Mouse (Mus musculus): ENCODE measurements around the gene Cdc42ep2. TPM values are rescaled to one million over a fixed set of nuclear protein-coding genes. Genes with fewer than 3 reads are reported as not detected.

The Cdc42ep2 gene
- total and polyA plus RNA-seq, 3 experiments = 0.13 to 0.25 (median 0.20) TPM

- dilution Hi-C loops (cut with MboI; ENCODE audit: extremely low pct_ligation_motif_present, extremely low pct_unique_long_range_greater_than_20kb, low sequenced_read_pairs) = no loop called here
- no peak for TF ChIP-seq UBTF (IDR thresholded peaks at IDR 0.05; ENCODE audit: low read depth, low read length)
- TF ChIP-seq E2F4 (IDR thresholded peaks at IDR 0.05; ENCODE audit: insufficient replicate concordance, low read depth, low read length) = no peak
- in situ Hi-C loops (cut with MboI; ENCODE audit: low pct_ligation_motif_present, low pct_unique_long_range_greater_than_20kb, low sequenced_read_pairs) = loop anchor here (10.0 kb wide), 2 partner anchors 98 to 158 kb away; partner anchors contain the start of genes Snx15, Tm7sf2 and Znhit2
- Histone ChIP-seq H3K4me3 (replicated peaks in 1 of 3; ENCODE audit: low read depth in 2 of 3, low read length in 2 of 3, poor library complexity in 1 of 3) (no peak overlapping the region), H3K9me3 (replicated peaks; ENCODE audit: low read length) (no peaks in the 10 kb centered on the region), H3K4me1 (ENCODE audit: control insufficient read depth in 1 of 2, insufficient read depth in 2 of 2) (peaks cover 3 to 26% of the 10 kb centered on the region in 2 experiments; a peak in 3 of 4 replicates), H3K9ac (ENCODE audit: insufficient read depth, low read depth) (no peak overlapping the region), H3K36me3 (replicated peaks in 1 of 2; ENCODE audit: control insufficient read depth in 1 of 2, insufficient read depth in 1 of 2, low read length in 1 of 2) (peaks cover 0 to under 1% of the 10 kb centered on the region in 2 experiments), H3K27me3 (replicated peaks) (no peaks in the 10 kb centered on the region), H3K79me2 (replicated peaks; ENCODE audit: control insufficient read depth, extremely low read depth, insufficient read depth, poor library complexity, severe bottlenecking) (peaks cover 21% of the 10 kb centered on the region), H3K4me2 (ENCODE audit: insufficient read depth, low read depth, poor library complexity, severe bottlenecking) (no peak overlapping the region), H3K27ac (ENCODE audit: insufficient read depth, low read depth) (no peak overlapping the region)
- DNase-seq (ENCODE audit: extremely low read depth) = no peak
Measured at GRCm38 (mm10) chr19:5966786-5967185, 42.2 kb upstream of the Cdc42ep2 start.

GRCm38 (mm10) chr19:5965910-5966309 is 41.3 kb upstream of the Cdc42ep2 start:
- no peak overlapping the region for H3K9ac ChIP-seq (ENCODE audit: insufficient read depth, low read depth)
- no peak for DNase-seq (ENCODE audit: extremely low read depth)

GRCm38 (mm10) chr19:5965280-5965679 is 40.7 kb upstream of the Cdc42ep2 start:
- no peaks in the 10 kb centered on the region for H3K27me3 ChIP-seq (replicated peaks)
- in situ Hi-C loops (cut with MboI; ENCODE audit: low pct_ligation_motif_present, low pct_unique_long_range_greater_than_20kb, low sequenced_read_pairs) (loop anchor here (10.0 kb wide), 2 partner anchors 100 to 160 kb away; partner anchors contain the start of genes Snx15, Tm7sf2 and Znhit2), dilution Hi-C loops (cut with MboI; ENCODE audit: extremely low pct_ligation_motif_present, extremely low pct_unique_long_range_greater_than_20kb, low sequenced_read_pairs) (no loop called here)
- H3K9me3 ChIP-seq (replicated peaks; ENCODE audit: low read length) = no peaks in the 10 kb centered on the region
- H3K4me2 ChIP-seq (ENCODE audit: insufficient read depth, low read depth, poor library complexity, severe bottlenecking) = peak overlapping the region; percentile 33; the same call in 1 of the 2 replicates
- no peak overlapping the region for H3K4me3 ChIP-seq (replicated peaks in 1 of 3; ENCODE audit: low read depth in 2 of 3, low read length in 2 of 3, poor library complexity in 1 of 3)
- H3K27ac ChIP-seq (ENCODE audit: insufficient read depth, low read depth) = no peak overlapping the region
- peaks cover 10 to 15% of the 10 kb centered on the region in 2 experiments for H3K36me3 ChIP-seq (replicated peaks in 1 of 2; ENCODE audit: control insufficient read depth in 1 of 2, insufficient read depth in 1 of 2, low read length in 1 of 2)
- DNase-seq (ENCODE audit: extremely low read depth) = peak; percentile 87
- H3K9ac ChIP-seq (ENCODE audit: insufficient read depth, low read depth) = no peak overlapping the region
- H3K4me1 ChIP-seq (ENCODE audit: control insufficient read depth in 1 of 2, insufficient read depth in 2 of 2) = peaks cover 3 to 36% of the 10 kb centered on the region in 2 experiments; a peak in 3 of 4 replicates
- peaks cover 35% of the 10 kb centered on the region for H3K79me2 ChIP-seq (replicated peaks; ENCODE audit: control insufficient read depth, extremely low read depth, insufficient read depth, poor library complexity, severe bottlenecking)
- no peak for TF ChIP-seq NRF1 (IDR thresholded peaks at IDR 0.05; ENCODE audit: low read depth, low read length)
- no peak for TF ChIP-seq KAT2A (IDR thresholded peaks at IDR 0.05; ENCODE audit: insufficient replicate concordance, low read length)
- peak; percentile 43; the same call in 1 of the 2 replicates for TF ChIP-seq BHLHE40 (IDR thresholded peaks at IDR 0.05; ENCODE audit: low read depth, low read length)
- TF ChIP-seq ZKSCAN1 (IDR thresholded peaks at IDR 0.05; ENCODE audit: borderline replicate concordance, low read depth, low read length) = no peak
- no peak for TF ChIP-seq TBP (conservative IDR thresholded peaks at IDR 0.05; ENCODE audit: low read depth, low read length)
- peak; percentile 96 for TF ChIP-seq SMC3 (IDR thresholded peaks at IDR 0.05; ENCODE audit: low read depth, low read length)
- TF ChIP-seq HCFC1 (IDR thresholded peaks at IDR 0.05; ENCODE audit: low read depth, low read length) = no peak
- TF ChIP-seq JUND (conservative IDR thresholded peaks at IDR 0.05; ENCODE audit: low read depth, low read length) = peak; percentile 39; the same call in 1 of the 2 replicates
- TF ChIP-seq ZMIZ1 (IDR thresholded peaks at IDR 0.05; ENCODE audit: low read depth, low read length) = no peak
- TF ChIP-seq UBTF (IDR thresholded peaks at IDR 0.05; ENCODE audit: low read depth, low read length) = no peak
- TF ChIP-seq CTCF (conservative IDR thresholded peaks at IDR 0.05 in 1 of 2, IDR thresholded peaks at IDR 0.05 in 1 of 2; ENCODE audit: low read depth in 2 of 2, low read length in 2 of 2) = peak; percentile 72 to 98
- TF ChIP-seq ZC3H11A (IDR thresholded peaks at IDR 0.05; ENCODE audit: low read depth, low read length) = peak; percentile 83
- peak; percentile 94 for TF ChIP-seq RAD21 (IDR thresholded peaks at IDR 0.05; ENCODE audit: low read depth, low read length)
- TF ChIP-seq MAX (IDR thresholded peaks at IDR 0.05; ENCODE audit: low read length) = peak; percentile 66; the same call in 1 of the 2 replicates
- peak; percentile 47; the same call in 1 of the 2 replicates for TF ChIP-seq NELFE (IDR thresholded peaks at IDR 0.05; ENCODE audit: low read depth, low read length)
- TF ChIP-seq MEF2A (IDR thresholded peaks at IDR 0.05; ENCODE audit: borderline replicate concordance, low read depth, low read length) = peak; percentile 56; the same call in 1 of the 2 replicates
- peak; percentile 45; the same call in 1 of the 2 replicates for TF ChIP-seq IRF4 (IDR thresholded peaks at IDR 0.05; ENCODE audit: low read depth, low read length)
- TF ChIP-seq USF1 (IDR thresholded peaks at IDR 0.05; ENCODE audit: low read depth, low read length) = no peak
- TF ChIP-seq POLR2AphosphoS2 (IDR thresholded peaks at IDR 0.05; ENCODE audit: low read depth, low read length) = no peak
- no peak for TF ChIP-seq CHD1 (IDR thresholded peaks at IDR 0.05; ENCODE audit: low read depth, low read length)
- peak; percentile 73 for TF ChIP-seq ELF1 (IDR thresholded peaks at IDR 0.05; ENCODE audit: low read depth, low read length)
- peak; percentile 79 for TF ChIP-seq SIN3A (IDR thresholded peaks at IDR 0.05; ENCODE audit: low read length)

More at GRCm38 (mm10) chr19:5965910-5966309, 41.3 kb upstream of the Cdc42ep2 start:
- H3K4me2 ChIP-seq (ENCODE audit: insufficient read depth, low read depth, poor library complexity, severe bottlenecking) = no peak overlapping the region
- peaks cover 3 to 35% of the 10 kb centered on the region in 2 experiments; a peak in 3 of 4 replicates for H3K4me1 ChIP-seq (ENCODE audit: control insufficient read depth in 1 of 2, insufficient read depth in 2 of 2)
- peaks cover 30% of the 10 kb centered on the region for H3K79me2 ChIP-seq (replicated peaks; ENCODE audit: control insufficient read depth, extremely low read depth, insufficient read depth, poor library complexity, severe bottlenecking)
- TF ChIP-seq CTCF (conservative IDR thresholded peaks at IDR 0.05 in 1 of 2, IDR thresholded peaks at IDR 0.05 in 1 of 2; ENCODE audit: low read depth in 2 of 2, low read length in 2 of 2) = peak in 1 of 2 experiments; percentile 26; a peak in 2 of 4 replicates
- TF ChIP-seq GABPA (IDR thresholded peaks at IDR 0.05; ENCODE audit: insufficient replicate concordance, low read depth, low read length) = no peak
- peak; percentile 13; the same call in 1 of the 2 replicates for TF ChIP-seq SMC3 (IDR thresholded peaks at IDR 0.05; ENCODE audit: low read depth, low read length)
- H3K27me3 ChIP-seq (replicated peaks) = no peaks in the 10 kb centered on the region
- H3K4me3 ChIP-seq (replicated peaks in 1 of 3; ENCODE audit: low read depth in 2 of 3, low read length in 2 of 3, poor library complexity in 1 of 3) = no peak overlapping the region
- in situ Hi-C loops (cut with MboI; ENCODE audit: low pct_ligation_motif_present, low pct_unique_long_range_greater_than_20kb, low sequenced_read_pairs) = loop anchor here (10.0 kb wide), 2 partner anchors 99 to 159 kb away; partner anchors contain the start of genes Snx15, Tm7sf2 and Znhit2
- H3K27ac ChIP-seq (ENCODE audit: insufficient read depth, low read depth) = no peak overlapping the region
- peaks cover 5 to 9% of the 10 kb centered on the region in 2 experiments for H3K36me3 ChIP-seq (replicated peaks in 1 of 2; ENCODE audit: control insufficient read depth in 1 of 2, insufficient read depth in 1 of 2, low read length in 1 of 2)
- dilution Hi-C loops (cut with MboI; ENCODE audit: extremely low pct_ligation_motif_present, extremely low pct_unique_long_range_greater_than_20kb, low sequenced_read_pairs) = no loop called here
- no peaks in the 10 kb centered on the region for H3K9me3 ChIP-seq (replicated peaks; ENCODE audit: low read length)
